Mouse (Mus musculus) hindbrain, embryonic 13.5 days (tissue): ENCODE measurements at regions not wholly inside any gene's neighbourhood (a gene's known extent, or its start where the extent isn't known, plus 50 kb on each side); places are given as distances from the start of the nearest gene placed in this dataset.

Experiments
- ATAC-seq: fragments of 200-750 bp; cut with Nextera tagmentation; 2 replicates; pipeline ENCODE4 v1.8.0; 2017; ENCODE audit warnings: moderate TSS enrichment; ENCODE audit not compliant: low FRiP score
- H3K27ac ChIP-seq: fragments of 300-500 bp; sonication (generic); 2 replicates; pipeline ENCODE4 v1.5.1; 2015; ENCODE audit warnings: inconsistent platforms, mild to moderate bottlenecking, moderate library complexity
- H3K27me3 ChIP-seq: fragments of 300-500 bp; sonication (generic); 2 replicates; pipeline ENCODE4 v1.6.1; 2015; ENCODE audit warnings: mild to moderate bottlenecking, inconsistent platforms
- H3K36me3 ChIP-seq: fragments of 300-500 bp; sonication (generic); 2 replicates; pipeline ENCODE4 v1.6.1; 2015; ENCODE audit warnings: mild to moderate bottlenecking, inconsistent platforms
- H3K4me1 ChIP-seq: fragments of 300-500 bp; sonication (generic); replicated peaks from 2 replicates; pipeline ENCODE4 v1.6.1; 2015; ENCODE audit warnings: inconsistent platforms
- H3K4me2 ChIP-seq: fragments of 300-500 bp; sonication (generic); 2 replicates; pipeline ENCODE4 v1.6.1; 2015; ENCODE audit warnings: inconsistent platforms, mild to moderate bottlenecking, moderate library complexity
- H3K4me3 ChIP-seq: fragments of 300-500 bp; sonication (generic); 2 replicates; pipeline ENCODE4 v1.5.1; 2015; ENCODE audit warnings: mild to moderate bottlenecking, inconsistent platforms
- H3K9ac ChIP-seq: fragments of 300-500 bp; sonication (generic); 2 replicates; pipeline ENCODE4 v1.6.1; 2015; ENCODE audit warnings: mild to moderate bottlenecking, inconsistent platforms
- H3K9me3 ChIP-seq: fragments of 300-500 bp; sonication (generic); 2 replicates; pipeline ENCODE4 v1.6.1; 2016; ENCODE audit warnings: inconsistent platforms
- whole genome bisulfite sequencing: fragments of 180-500 bp; shearing (Covaris S2); methylation state at CpG from one replicate; pipeline ENCODE4 v1.1.7; 2015; 5-methylcytosine and 5-hydroxymethylcytosine counted together

- H3K4me3 ChIP-seq: no peak overlapping the region
- H3K9me3 ChIP-seq: no peaks in the 10 kb centered on the region
- 72% methylated on average over 8 of the region's 8 CpGs for WGBS
- H3K9ac ChIP-seq: no peak overlapping the region
- H3K4me1 ChIP-seq: no peaks in the 10 kb centered on the region; the same call in 1 of the 2 replicates
- no peak overlapping the region for H3K27ac ChIP-seq
- ATAC-seq: 0 out of 2 replicates have a peak, but pooled peaks have one; percentile 36
- H3K36me3 ChIP-seq: no peaks in the 10 kb centered on the region
- H3K4me2 ChIP-seq: no peak overlapping the region
- H3K27me3 ChIP-seq: no peaks in the 10 kb centered on the region
Measured at GRCm38 (mm10) chr10:126610506-126610905, 290.6 kb downstream of the Atp23 start.

- no peak overlapping the region for H3K4me2 ChIP-seq
- H3K27me3 ChIP-seq: no peaks in the 10 kb centered on the region
- no peak for ATAC-seq
- no peak overlapping the region for H3K27ac ChIP-seq
- 84% methylated on average over 2 of the region's 2 CpGs for WGBS
- 0 out of 2 replicates have a peak, but pooled peaks cover 4% of the 10 kb centered on the region for H3K9me3 ChIP-seq
- H3K9ac ChIP-seq: no peak overlapping the region
- no peaks in the 10 kb centered on the region for H3K4me1 ChIP-seq
- H3K4me3 ChIP-seq: no peak overlapping the region
- no peaks in the 10 kb centered on the region for H3K36me3 ChIP-seq
Measured at GRCm38 (mm10) chr10:126599686-126600085, 301.5 kb downstream of the Atp23 start.

GRCm38 (mm10) chr10:126568155-126568554 is 333.0 kb downstream of the Atp23 start:
- Histone ChIP-seq H3K4me3 (no peak overlapping the region), H3K36me3 (no peaks in the 10 kb centered on the region), H3K4me1 (peaks cover 5% of the 10 kb centered on the region; the same call in 1 of the 2 replicates), H3K9ac (no peak overlapping the region), H3K27me3 (no peaks in the 10 kb centered on the region), H3K9me3 (no peaks in the 10 kb centered on the region), H3K27ac (peak overlapping the region; percentile 69; the same call in 1 of the 2 replicates), H3K4me2 (no peak overlapping the region)
- ATAC-seq: peak; percentile 39; the same call in 1 of the 2 replicates
- 49% methylated on average over 8 of the region's 8 CpGs for WGBS

GRCm38 (mm10) chr10:126565326-126565725 is 335.8 kb downstream of the Atp23 start:
- Histone ChIP-seq H3K9ac (no peak overlapping the region), H3K4me3 (no peak overlapping the region), H3K9me3 (no peaks in the 10 kb centered on the region), H3K4me2 (no peak overlapping the region), H3K27me3 (no peaks in the 10 kb centered on the region), H3K36me3 (no peaks in the 10 kb centered on the region), H3K4me1 (peaks cover 5% of the 10 kb centered on the region; the same call in 1 of the 2 replicates), H3K27ac (no peak overlapping the region)
- 83% methylated on average over 14 of the region's 14 CpGs for WGBS
- no peak for ATAC-seq

- H3K4me2 ChIP-seq: no peak overlapping the region
- no peaks in the 10 kb centered on the region for H3K4me1 ChIP-seq
- H3K27ac ChIP-seq: no peak overlapping the region
- H3K9ac ChIP-seq: no peak overlapping the region
- 88% methylated on average over 7 of the region's 7 CpGs for WGBS
- no peak overlapping the region for H3K4me3 ChIP-seq
- H3K36me3 ChIP-seq: no peaks in the 10 kb centered on the region
- H3K9me3 ChIP-seq: no peaks in the 10 kb centered on the region
- no peak for ATAC-seq
- H3K27me3 ChIP-seq: no peaks in the 10 kb centered on the region
Measured at GRCm38 (mm10) chr10:126555080-126555479, 346.1 kb downstream of the Atp23 start.

GRCm38 (mm10) chr10:126531950-126532349 is 369.2 kb downstream of the Atp23 start:
- H3K9ac ChIP-seq: no peak overlapping the region
- no peaks in the 10 kb centered on the region for H3K27me3 ChIP-seq
- H3K4me1 ChIP-seq: peaks cover 10% of the 10 kb centered on the region
- H3K9me3 ChIP-seq: no peaks in the 10 kb centered on the region
- 34% methylated on average over 3 of the region's 3 CpGs for WGBS
- H3K27ac ChIP-seq: no peak overlapping the region
- H3K4me3 ChIP-seq: no peak overlapping the region
- H3K36me3 ChIP-seq: no peaks in the 10 kb centered on the region
- no peak for ATAC-seq
- no peak overlapping the region for H3K4me2 ChIP-seq

GRCm38 (mm10) chr10:126531368-126531767 is 369.8 kb downstream of the Atp23 start:
- H3K9me3 ChIP-seq: no peaks in the 10 kb centered on the region
- no peak for ATAC-seq
- 81% methylated on average over 1 of the region's 1 CpGs for WGBS
- H3K27ac ChIP-seq: no peak overlapping the region
- no peaks in the 10 kb centered on the region for H3K27me3 ChIP-seq
- no peaks in the 10 kb centered on the region for H3K36me3 ChIP-seq
- H3K4me3 ChIP-seq: no peak overlapping the region
- peaks cover 5% of the 10 kb centered on the region for H3K4me1 ChIP-seq
- no peak overlapping the region for H3K4me2 ChIP-seq
- H3K9ac ChIP-seq: no peak overlapping the region

GRCm38 (mm10) chr10:126528801-126529200 is 372.4 kb downstream of the Atp23 start:
- Histone ChIP-seq H3K36me3 (no peaks in the 10 kb centered on the region), H3K9me3 (no peaks in the 10 kb centered on the region), H3K27ac (no peak overlapping the region), H3K27me3 (no peaks in the 10 kb centered on the region), H3K4me2 (no peak overlapping the region), H3K9ac (no peak overlapping the region), H3K4me3 (no peak overlapping the region), H3K4me1 (peaks cover 8% of the 10 kb centered on the region)
- ATAC-seq: no peak
- 89% methylated on average over 2 of the region's 2 CpGs for WGBS

- Histone ChIP-seq H3K27ac (no peak overlapping the region), H3K27me3 (no peaks in the 10 kb centered on the region), H3K36me3 (no peaks in the 10 kb centered on the region), H3K4me3 (no peak overlapping the region), H3K4me2 (no peak overlapping the region), H3K9ac (no peak overlapping the region), H3K4me1 (peaks cover 19% of the 10 kb centered on the region), H3K9me3 (no peaks in the 10 kb centered on the region)
- no peak for ATAC-seq
- WGBS: 19% methylated on average over 5 of the region's 5 CpGs
Measured at GRCm38 (mm10) chr10:126526186-126526585, 375.0 kb downstream of the Atp23 start.

GRCm38 (mm10) chr10:126521836-126522815 is 379.0 kb downstream of the Atp23 start:
- Histone ChIP-seq H3K36me3 (no peaks in the 10 kb centered on the region), H3K9me3 (no peaks in the 10 kb centered on the region; the same call in 1 of the 2 replicates), H3K27me3 (no peaks in the 10 kb centered on the region), H3K27ac (no peak overlapping the region), H3K4me3 (no peak overlapping the region), H3K4me2 (no peak overlapping the region), H3K9ac (no peak overlapping the region), H3K4me1 (peaks cover 19% of the 10 kb centered on the region)
- WGBS: 55% methylated on average over 7 of the region's 7 CpGs
- no peak for ATAC-seq

GRCm38 (mm10) chr10:126520973-126521372 is 380.2 kb downstream of the Atp23 start:
- Histone ChIP-seq H3K4me1 (peaks cover 15% of the 10 kb centered on the region), H3K4me3 (no peak overlapping the region), H3K9me3 (no peaks in the 10 kb centered on the region; the same call in 1 of the 2 replicates), H3K4me2 (no peak overlapping the region), H3K27me3 (no peaks in the 10 kb centered on the region), H3K27ac (no peak overlapping the region), H3K36me3 (no peaks in the 10 kb centered on the region), H3K9ac (no peak overlapping the region)
- WGBS: 48% methylated on average over 9 of the region's 9 CpGs
- peak; percentile 43; the same call in 1 of the 2 replicates for ATAC-seq

- H3K4me3 ChIP-seq: no peak overlapping the region
Measured at GRCm38 (mm10) chr10:126513185-126513584, 388.0 kb downstream of the Atp23 start.

More at GRCm38 (mm10) chr10:126513185-126513584, 388.0 kb downstream of the Atp23 start:
- Histone ChIP-seq H3K27ac (no peak overlapping the region), H3K36me3 (no peaks in the 10 kb centered on the region), H3K9me3 (no peaks in the 10 kb centered on the region; the same call in 1 of the 2 replicates), H3K9ac (no peak overlapping the region), H3K27me3 (no peaks in the 10 kb centered on the region), H3K4me2 (no peak overlapping the region), H3K4me1 (no peaks in the 10 kb centered on the region)
- no peak for ATAC-seq
- WGBS: 82% methylated on average over 7 of the region's 7 CpGs
